Mouse (Mus musculus): ENCODE results near the gene Egr2. TPM values are rescaled to one million over a fixed set of nuclear protein-coding genes. Genes with fewer than 3 reads are reported as not detected.

Gene Egr2
- 0.12 and 1.0 TPM in 2 replicates for polyA plus RNA-seq (2014; fragmentation: Nextera tagmentation; extraction: Ambion mirVana)

- H3K27me3 ChIP-seq (ENCODE audit: control insufficient read depth, insufficient read depth, low read length) = peaks cover 73% of the 10 kb centered on the region
- H3K4me2 ChIP-seq (ENCODE audit: low read length) = peak within 1 kb of the TSS; percentile 95
- ATAC-seq (ENCODE audit: low FRiP score, low TSS enrichment) (no peak), DNase-seq (peak; percentile 45)
- H3K27ac ChIP-seq (replicated peaks; ENCODE audit: low read depth, low read length) = no peak within 1 kb of the TSS
- WGBS = under 1% methylated on average over 36 of the region's 37 CpGs
- H3K4me3 ChIP-seq (replicated peaks; ENCODE audit: low read depth, low read length) = peak within 1 kb of the TSS; percentile 57
- H3K36me3 ChIP-seq (ENCODE audit: control insufficient read depth, insufficient read depth, low read length) = no peaks in the 10 kb centered on the region
- H3K9ac ChIP-seq (replicated peaks; ENCODE audit: low read length) = no peak within 1 kb of the TSS; the same call in 1 of the 2 replicates
- H3K9me3 ChIP-seq (ENCODE audit: control insufficient read depth, low read length) = no peaks in the 10 kb centered on the region
- peaks cover 22% of the 10 kb centered on the region for H3K4me1 ChIP-seq (ENCODE audit: control insufficient read depth, insufficient read depth, low read length)
Measured at GRCm38 (mm10) chr10:67535256-67535655, at the start of gene Egr2. Gene Egr2, plus strand, starts transcription at chr10:67535475.

- Histone ChIP-seq H3K4me2 (ENCODE audit: low read length) (no peak overlapping the region), H3K9ac (replicated peaks; ENCODE audit: low read length) (no peak overlapping the region), H3K36me3 (ENCODE audit: control insufficient read depth, insufficient read depth, low read length) (no peaks in the 10 kb centered on the region), H3K4me3 (replicated peaks; ENCODE audit: low read depth, low read length) (no peak overlapping the region), H3K27ac (replicated peaks; ENCODE audit: low read depth, low read length) (no peak overlapping the region), H3K4me1 (ENCODE audit: control insufficient read depth, insufficient read depth, low read length) (no peaks in the 10 kb centered on the region), H3K9me3 (ENCODE audit: control insufficient read depth, low read length) (no peaks in the 10 kb centered on the region), H3K27me3 (ENCODE audit: control insufficient read depth, insufficient read depth, low read length) (no peaks in the 10 kb centered on the region)
- WGBS = 95% methylated on average over 7 of the region's 7 CpGs
- no peak for DNase-seq
- ATAC-seq (ENCODE audit: low FRiP score, low TSS enrichment) = no peak
Measured at GRCm38 (mm10) chr10:67487496-67487895, 47.8 kb upstream of the Egr2 start.

- H3K27me3 ChIP-seq (ENCODE audit: control insufficient read depth, insufficient read depth, low read length) = no peaks in the 10 kb centered on the region
- DNase-seq = no peak
- no peak for ATAC-seq (ENCODE audit: low FRiP score, low TSS enrichment)
- H3K9me3 ChIP-seq (ENCODE audit: control insufficient read depth, low read length) = no peaks in the 10 kb centered on the region
- H3K36me3 ChIP-seq (ENCODE audit: control insufficient read depth, insufficient read depth, low read length) = no peaks in the 10 kb centered on the region
- no peak overlapping the region for H3K4me3 ChIP-seq (replicated peaks; ENCODE audit: low read depth, low read length)
- 92% methylated on average over 6 of the region's 6 CpGs for WGBS
- H3K27ac ChIP-seq (replicated peaks; ENCODE audit: low read depth, low read length) = no peak overlapping the region
- H3K4me1 ChIP-seq (ENCODE audit: control insufficient read depth, insufficient read depth, low read length) = no peaks in the 10 kb centered on the region
- H3K4me2 ChIP-seq (ENCODE audit: low read length) = no peak overlapping the region
- no peak overlapping the region for H3K9ac ChIP-seq (replicated peaks; ENCODE audit: low read length)
Measured at GRCm38 (mm10) chr10:67489836-67490235, 45.4 kb upstream of the Egr2 start.

GRCm38 (mm10) chr10:67490632-67491031, 44.6 kb upstream of the Egr2 start:
- Histone ChIP-seq H3K27ac (replicated peaks; ENCODE audit: low read depth, low read length) (no peak overlapping the region), H3K4me1 (ENCODE audit: control insufficient read depth, insufficient read depth, low read length) (no peaks in the 10 kb centered on the region), H3K4me3 (replicated peaks; ENCODE audit: low read depth, low read length) (no peak overlapping the region), H3K9ac (replicated peaks; ENCODE audit: low read length) (no peak overlapping the region), H3K9me3 (ENCODE audit: control insufficient read depth, low read length) (no peaks in the 10 kb centered on the region), H3K27me3 (ENCODE audit: control insufficient read depth, insufficient read depth, low read length) (no peaks in the 10 kb centered on the region), H3K36me3 (ENCODE audit: control insufficient read depth, insufficient read depth, low read length) (no peaks in the 10 kb centered on the region), H3K4me2 (ENCODE audit: low read length) (no peak overlapping the region)
- ATAC-seq (ENCODE audit: low FRiP score, low TSS enrichment) (no peak), DNase-seq (no peak)
- 86% methylated on average over 5 of the region's 5 CpGs for WGBS

GRCm38 (mm10) chr10:67492161-67492571, 43.1 kb upstream of the Egr2 start:
- H3K9me3 ChIP-seq (ENCODE audit: control insufficient read depth, low read length) = no peaks in the 10 kb centered on the region
- H3K27me3 ChIP-seq (ENCODE audit: control insufficient read depth, insufficient read depth, low read length) = no peaks in the 10 kb centered on the region
- no peaks in the 10 kb centered on the region for H3K36me3 ChIP-seq (ENCODE audit: control insufficient read depth, insufficient read depth, low read length)
- H3K4me2 ChIP-seq (ENCODE audit: low read length) = no peak overlapping the region
- ATAC-seq (ENCODE audit: low FRiP score, low TSS enrichment) (no peak), DNase-seq (no peak)
- no peaks in the 10 kb centered on the region for H3K4me1 ChIP-seq (ENCODE audit: control insufficient read depth, insufficient read depth, low read length)
- H3K27ac ChIP-seq (replicated peaks; ENCODE audit: low read depth, low read length) = no peak overlapping the region
- no peak overlapping the region for H3K4me3 ChIP-seq (replicated peaks; ENCODE audit: low read depth, low read length)
- H3K9ac ChIP-seq (replicated peaks; ENCODE audit: low read length) = no peak overlapping the region
- WGBS = 82% methylated on average over 11 of the region's 11 CpGs

GRCm38 (mm10) chr10:67493556-67493955, 41.7 kb upstream of the Egr2 start:
- Histone ChIP-seq H3K36me3 (ENCODE audit: control insufficient read depth, insufficient read depth, low read length) (no peaks in the 10 kb centered on the region), H3K9me3 (ENCODE audit: control insufficient read depth, low read length) (no peaks in the 10 kb centered on the region), H3K4me2 (ENCODE audit: low read length) (no peak overlapping the region), H3K27me3 (ENCODE audit: control insufficient read depth, insufficient read depth, low read length) (no peaks in the 10 kb centered on the region), H3K9ac (replicated peaks; ENCODE audit: low read length) (no peak overlapping the region), H3K4me1 (ENCODE audit: control insufficient read depth, insufficient read depth, low read length) (no peaks in the 10 kb centered on the region), H3K4me3 (replicated peaks; ENCODE audit: low read depth, low read length) (no peak overlapping the region), H3K27ac (replicated peaks; ENCODE audit: low read depth, low read length) (no peak overlapping the region)
- DNase-seq (no peak), ATAC-seq (ENCODE audit: low FRiP score, low TSS enrichment) (no peak)
- WGBS = 82% methylated on average over 8 of the region's 8 CpGs

- no peaks in the 10 kb centered on the region for H3K9me3 ChIP-seq (ENCODE audit: control insufficient read depth, low read length)
- H3K4me2 ChIP-seq (ENCODE audit: low read length) = no peak overlapping the region
- no peak for ATAC-seq (ENCODE audit: low FRiP score, low TSS enrichment)
- no peak for DNase-seq
- H3K4me1 ChIP-seq (ENCODE audit: control insufficient read depth, insufficient read depth, low read length) = no peaks in the 10 kb centered on the region
- H3K27me3 ChIP-seq (ENCODE audit: control insufficient read depth, insufficient read depth, low read length) = no peaks in the 10 kb centered on the region
- no peaks in the 10 kb centered on the region for H3K36me3 ChIP-seq (ENCODE audit: control insufficient read depth, insufficient read depth, low read length)
- WGBS = 95% methylated on average over 15 of the region's 15 CpGs
- H3K4me3 ChIP-seq (replicated peaks; ENCODE audit: low read depth, low read length) = no peak overlapping the region
- H3K9ac ChIP-seq (replicated peaks; ENCODE audit: low read length) = no peak overlapping the region
- H3K27ac ChIP-seq (replicated peaks; ENCODE audit: low read depth, low read length) = no peak overlapping the region
Measured at GRCm38 (mm10) chr10:67497144-67497892, 38.0 kb upstream of the Egr2 start.

GRCm38 (mm10) chr10:67497951-67498350, 37.3 kb upstream of the Egr2 start:
- no peaks in the 10 kb centered on the region for H3K4me1 ChIP-seq (ENCODE audit: control insufficient read depth, insufficient read depth, low read length)
- 93% methylated on average over 9 of the region's 9 CpGs for WGBS

GRCm38 (mm10) chr10:67503320-67503995, 31.8 kb upstream of the Egr2 start:
- no peaks in the 10 kb centered on the region for H3K4me1 ChIP-seq (ENCODE audit: control insufficient read depth, insufficient read depth, low read length)
- no peaks in the 10 kb centered on the region for H3K9me3 ChIP-seq (ENCODE audit: control insufficient read depth, low read length)
- WGBS = 71% methylated on average over 15 of the region's 15 CpGs
- no peak overlapping the region for H3K27ac ChIP-seq (replicated peaks; ENCODE audit: low read depth, low read length)
- DNase-seq (no peak), ATAC-seq (ENCODE audit: low FRiP score, low TSS enrichment) (no peak)
- H3K27me3 ChIP-seq (ENCODE audit: control insufficient read depth, insufficient read depth, low read length) = no peaks in the 10 kb centered on the region
- no peaks in the 10 kb centered on the region for H3K36me3 ChIP-seq (ENCODE audit: control insufficient read depth, insufficient read depth, low read length)
- H3K4me2 ChIP-seq (ENCODE audit: low read length) = no peak overlapping the region
- H3K9ac ChIP-seq (replicated peaks; ENCODE audit: low read length) = no peak overlapping the region
- H3K4me3 ChIP-seq (replicated peaks; ENCODE audit: low read depth, low read length) = no peak overlapping the region

More at GRCm38 (mm10) chr10:67497951-67498350, 37.3 kb upstream of the Egr2 start:
- Histone ChIP-seq H3K27me3 (ENCODE audit: control insufficient read depth, insufficient read depth, low read length) (no peaks in the 10 kb centered on the region), H3K9me3 (ENCODE audit: control insufficient read depth, low read length) (no peaks in the 10 kb centered on the region), H3K27ac (replicated peaks; ENCODE audit: low read depth, low read length) (no peak overlapping the region), H3K4me3 (replicated peaks; ENCODE audit: low read depth, low read length) (no peak overlapping the region), H3K36me3 (ENCODE audit: control insufficient read depth, insufficient read depth, low read length) (no peaks in the 10 kb centered on the region), H3K4me2 (ENCODE audit: low read length) (no peak overlapping the region), H3K9ac (replicated peaks; ENCODE audit: low read length) (no peak overlapping the region)
- DNase-seq (no peak), ATAC-seq (ENCODE audit: low FRiP score, low TSS enrichment) (no peak)

Data from midbrain, embryonic 14.5 days (tissue).